Mouse (Mus musculus) forebrain, embryonic 10.5 days (tissue): ENCODE results near the gene F5. TPM values are rescaled to one million over a fixed set of nuclear protein-coding genes. Genes with fewer than 3 reads are reported as not detected.

Experiments
- DNase-seq: peaks from one replicate; pipeline ENCODE4 v3.0.0-alpha.2; 2017; ENCODE audit warnings: low spot score; ENCODE audit errors: extremely low spot score
- H3K27ac ChIP-seq: fragments of 300-500 bp; sonication (generic); 2 replicates; pipeline ENCODE4 v1.5.1; 2016; ENCODE audit warnings: mild to moderate bottlenecking
- H3K27me3 ChIP-seq: fragments of 300-500 bp; sonication (generic); 2 replicates; pipeline ENCODE4 v1.6.1; 2016; ENCODE audit warnings: mild to moderate bottlenecking; ENCODE audit not compliant: poor library complexity, severe bottlenecking
- H3K36me3 ChIP-seq: fragments of 300-500 bp; sonication (generic); replicated peaks from 2 replicates; pipeline ENCODE4 v1.6.1; 2016; ENCODE audit warnings: mild to moderate bottlenecking, moderate library complexity
- H3K4me1 ChIP-seq: fragments of 300-500 bp; sonication (generic); 2 replicates; pipeline ENCODE4 v1.6.1; 2016
- H3K4me3 ChIP-seq: fragments of 300-500 bp; sonication (generic); 2 replicates; pipeline ENCODE4 v1.5.1; 2016; ENCODE audit warnings: mild to moderate bottlenecking, moderate library complexity
- H3K9me3 ChIP-seq: fragments of 300-500 bp; sonication (generic); 2 replicates; pipeline ENCODE4 v1.6.1; 2016; ENCODE audit warnings: mild to moderate bottlenecking, moderate library complexity
- WGBS: fragments of 180-500 bp; shearing (Covaris S2); methylation state at CpG from one replicate; pipeline ENCODE4 v1.1.7; 2016; 5-methylcytosine and 5-hydroxymethylcytosine counted together
- polyA plus RNA-seq: library from polyadenylated mRNA; unstranded; fragments of >200 nt; fragmentation: Nextera tagmentation; extraction: Ambion mirVana; gene quantifications from 2 replicates; pipeline ENCODE4 v1.2.1, GENCODE M21; 2016

The F5 gene
- 0.27 and 0.36 TPM in 2 replicates for polyA plus RNA-seq

GRCm38 (mm10) chr1:164151387-164152088 lies at the start of gene F5:
Gene F5 (plus strand): TSS chr1:164151838.
- H3K36me3 ChIP-seq: no peaks in the 10 kb centered on the region
- DNase-seq: no peak
- peaks cover 8% of the 10 kb centered on the region for H3K4me1 ChIP-seq
- H3K27me3 ChIP-seq: peaks cover 9% of the 10 kb centered on the region
- 12% methylated on average over 16 of the region's 16 CpGs for WGBS
- peak within 1 kb of the TSS; percentile 31 for H3K4me3 ChIP-seq
- H3K27ac ChIP-seq: peak within 1 kb of the TSS; percentile 31; the same call in 1 of the 2 replicates
- H3K9me3 ChIP-seq: no peaks in the 10 kb centered on the region

GRCm38 (mm10) chr1:164109763-164110162 lies 41.9 kb upstream of the F5 start:
- no peaks in the 10 kb centered on the region for H3K27me3 ChIP-seq
- 96% methylated on average over 2 of the region's 2 CpGs for WGBS
- DNase-seq: no peak
- H3K27ac ChIP-seq: no peak overlapping the region
- no peaks in the 10 kb centered on the region for H3K36me3 ChIP-seq
- no peaks in the 10 kb centered on the region for H3K4me1 ChIP-seq
- no peak overlapping the region for H3K4me3 ChIP-seq
- H3K9me3 ChIP-seq: no peaks in the 10 kb centered on the region

- Histone ChIP-seq H3K4me3 (no peak overlapping the region), H3K27me3 (no peaks in the 10 kb centered on the region), H3K4me1 (peaks cover 9% of the 10 kb centered on the region), H3K27ac (no peak overlapping the region), H3K9me3 (no peaks in the 10 kb centered on the region), H3K36me3 (no peaks in the 10 kb centered on the region)
- DNase-seq: no peak
- 97% methylated on average over 9 of the region's 9 CpGs for WGBS
These were observed 40.9 kb upstream of the F5 start for GRCm38 (mm10) chr1:164110591-164111329.

- Histone ChIP-seq H3K9me3 (no peaks in the 10 kb centered on the region), H3K4me1 (peaks cover 10% of the 10 kb centered on the region), H3K27me3 (no peaks in the 10 kb centered on the region), H3K36me3 (no peaks in the 10 kb centered on the region), H3K4me3 (no peak overlapping the region), H3K27ac (no peak overlapping the region)
- 85% methylated on average over 5 of the region's 5 CpGs for WGBS
- DNase-seq: no peak
These were observed 37.4 kb upstream of the F5 start for GRCm38 (mm10) chr1:164114280-164114679.

GRCm38 (mm10) chr1:164114947-164115493 lies 36.6 kb upstream of the F5 start, which contains the start of gene Selp:
Gene Selp (plus strand): TSS chr1:164115264.
- Histone ChIP-seq H3K36me3 (no peaks in the 10 kb centered on the region), H3K27ac (no peak within 1 kb of the TSS), H3K27me3 (no peaks in the 10 kb centered on the region), H3K4me3 (no peak within 1 kb of the TSS), H3K4me1 (peaks cover 10% of the 10 kb centered on the region), H3K9me3 (no peaks in the 10 kb centered on the region)
- no peak for DNase-seq
- 77% methylated on average over 8 of the region's 8 CpGs for WGBS

GRCm38 (mm10) chr1:164115647-164116046 lies 36.0 kb upstream of the F5 start:
- WGBS: 78% methylated on average over 6 of the region's 6 CpGs
- Histone ChIP-seq H3K27ac (no peak overlapping the region), H3K27me3 (no peaks in the 10 kb centered on the region), H3K4me3 (no peak overlapping the region), H3K36me3 (no peaks in the 10 kb centered on the region), H3K9me3 (no peaks in the 10 kb centered on the region), H3K4me1 (peaks cover 10% of the 10 kb centered on the region)
- no peak for DNase-seq

GRCm38 (mm10) chr1:164117869-164118268 lies 33.8 kb upstream of the F5 start:
- 93% methylated on average over 6 of the region's 6 CpGs for WGBS
- Histone ChIP-seq H3K27me3 (no peaks in the 10 kb centered on the region), H3K4me1 (peaks cover 10% of the 10 kb centered on the region), H3K4me3 (no peak overlapping the region), H3K36me3 (no peaks in the 10 kb centered on the region), H3K9me3 (no peaks in the 10 kb centered on the region), H3K27ac (no peak overlapping the region)
- no peak for DNase-seq

GRCm38 (mm10) chr1:164119892-164120776 lies 31.5 kb upstream of the F5 start:
- DNase-seq: no peak
- Histone ChIP-seq H3K4me3 (no peak overlapping the region), H3K27me3 (no peaks in the 10 kb centered on the region), H3K36me3 (no peaks in the 10 kb centered on the region), H3K4me1 (peaks cover 7% of the 10 kb centered on the region), H3K9me3 (no peaks in the 10 kb centered on the region), H3K27ac (no peak overlapping the region)
- 80% methylated on average over 3 of the region's 3 CpGs for WGBS

- WGBS: 93% methylated on average over 3 of the region's 3 CpGs
- Histone ChIP-seq H3K27ac (no peak overlapping the region), H3K27me3 (no peaks in the 10 kb centered on the region), H3K9me3 (no peaks in the 10 kb centered on the region), H3K36me3 (no peaks in the 10 kb centered on the region), H3K4me1 (peaks cover under 1% of the 10 kb centered on the region; the same call in 1 of the 2 replicates), H3K4me3 (no peak overlapping the region)
- no peak for DNase-seq
These were observed 30.9 kb upstream of the F5 start for GRCm38 (mm10) chr1:164120777-164121158.

- Histone ChIP-seq H3K4me1 (no peaks in the 10 kb centered on the region), H3K27ac (no peak overlapping the region), H3K27me3 (no peaks in the 10 kb centered on the region), H3K4me3 (no peak overlapping the region), H3K36me3 (no peaks in the 10 kb centered on the region), H3K9me3 (peaks cover 4% of the 10 kb centered on the region; the same call in 1 of the 2 replicates)
- no peak for DNase-seq
- WGBS: 82% methylated on average over 3 of the region's 3 CpGs
These were observed 27.8 kb upstream of the F5 start for GRCm38 (mm10) chr1:164123836-164124235.

GRCm38 (mm10) chr1:164130013-164130412 lies 21.6 kb upstream of the F5 start:
- WGBS: 75% methylated on average over 3 of the region's 3 CpGs
- H3K27me3 ChIP-seq: no peaks in the 10 kb centered on the region
- H3K4me3 ChIP-seq: no peak overlapping the region
- no peaks in the 10 kb centered on the region for H3K4me1 ChIP-seq
- H3K27ac ChIP-seq: no peak overlapping the region
- peaks cover 4% of the 10 kb centered on the region; the same call in 1 of the 2 replicates for H3K9me3 ChIP-seq
- no peaks in the 10 kb centered on the region for H3K36me3 ChIP-seq
- DNase-seq: no peak

GRCm38 (mm10) chr1:164132609-164133008 lies 19.0 kb upstream of the F5 start:
- Histone ChIP-seq H3K4me1 (no peaks in the 10 kb centered on the region), H3K9me3 (peaks cover 4% of the 10 kb centered on the region; the same call in 1 of the 2 replicates), H3K27me3 (no peaks in the 10 kb centered on the region), H3K4me3 (no peak overlapping the region), H3K36me3 (no peaks in the 10 kb centered on the region), H3K27ac (no peak overlapping the region)
- WGBS: 90% methylated on average over 1 of the region's 1 CpGs
- DNase-seq: no peak
